In the genomic region with DNA sequence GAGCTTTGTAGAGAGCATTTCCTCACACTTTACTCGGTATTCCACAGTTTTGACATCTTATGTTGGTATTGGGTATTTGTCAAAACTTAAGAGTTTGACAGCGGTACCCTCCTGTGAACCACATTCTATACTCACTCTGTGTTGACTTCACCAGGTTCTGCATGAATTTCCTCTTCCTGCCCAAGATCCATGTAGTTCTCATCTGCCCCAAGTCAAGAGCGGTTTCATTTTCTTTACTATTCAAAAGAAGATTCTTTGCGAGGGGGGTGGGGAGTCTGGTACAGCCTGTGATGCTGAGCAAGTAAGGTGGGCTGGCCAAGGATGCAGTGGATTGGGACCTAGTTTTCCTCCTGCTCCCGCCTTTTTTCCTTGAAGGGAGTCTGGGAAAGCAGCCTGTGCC, we compare ENCODE assay signal across 15 mouse cellular contexts.
"Had no signal": no experiment of that assay in that cellular context is flagged by ENCODE, and none has a peak within 500 bp of the region (broad histone marks: within the 10 kb centered on the region; RNA-seq: fewer than 3 reads in every experiment).

No protein-coding gene starts in this region.

- H3K4me2 ChIP-seq: limb, embryonic 15.5 days; liver, embryonic 12.5 days; lung, embryonic 14.5 days; midbrain, embryonic 12.5 days; neural tube, embryonic 15.5 days had no signal

- H3K4me1 ChIP-seq: liver, embryonic 12.5 days; midbrain, embryonic 12.5 days; neural tube, embryonic 15.5 days had no signal

- H3K27ac ChIP-seq: left cerebral cortex, adult 2 months; limb, embryonic 15.5 days; liver, embryonic 12.5 days; midbrain, embryonic 12.5 days; neural tube, embryonic 15.5 days had no signal

- ATAC-seq: liver, embryonic 12.5 days had no signal

- H3K9ac ChIP-seq: limb, embryonic 15.5 days; liver, embryonic 12.5 days; lung, embryonic 14.5 days; midbrain, embryonic 12.5 days; neural tube, embryonic 15.5 days had no signal

- H3K36me3 ChIP-seq: midbrain, embryonic 12.5 days; neural tube, embryonic 15.5 days had no signal

- DNase-seq: kidney, adult 8-10 months; kidney, postnatal 25 days; lung, embryonic 14.5 days; lung, postnatal 10 days; lung, postnatal 4 days; right cerebral cortex, adult 18-20 months; spleen, adult 18-20 months; thymus, adult 2 months; thymus, postnatal 36 days had no signal

- H3K27me3 ChIP-seq: limb, embryonic 15.5 days; liver, embryonic 12.5 days; midbrain, embryonic 12.5 days; neural tube, embryonic 15.5 days had no signal

- H3K9me3 ChIP-seq: limb, embryonic 15.5 days; liver, embryonic 12.5 days; megakaryocyte, embryonic 14.5 days; midbrain, embryonic 12.5 days; neural tube, embryonic 15.5 days had no signal

- H3K4me3 ChIP-seq: left cerebral cortex, adult 2 months; limb, embryonic 15.5 days; liver, embryonic 12.5 days; megakaryocyte, embryonic 14.5 days; midbrain, embryonic 12.5 days; neural tube, embryonic 15.5 days had no signal
